Mouse (Mus musculus): ENCODE results near the gene Smc6. TPM values are rescaled to one million over a fixed set of nuclear protein-coding genes. Genes with fewer than 3 reads are reported as not detected.

Smc6 gene
- total RNA-seq, 1 experiment from 2014 or later, result 153 TPM

DNA sequence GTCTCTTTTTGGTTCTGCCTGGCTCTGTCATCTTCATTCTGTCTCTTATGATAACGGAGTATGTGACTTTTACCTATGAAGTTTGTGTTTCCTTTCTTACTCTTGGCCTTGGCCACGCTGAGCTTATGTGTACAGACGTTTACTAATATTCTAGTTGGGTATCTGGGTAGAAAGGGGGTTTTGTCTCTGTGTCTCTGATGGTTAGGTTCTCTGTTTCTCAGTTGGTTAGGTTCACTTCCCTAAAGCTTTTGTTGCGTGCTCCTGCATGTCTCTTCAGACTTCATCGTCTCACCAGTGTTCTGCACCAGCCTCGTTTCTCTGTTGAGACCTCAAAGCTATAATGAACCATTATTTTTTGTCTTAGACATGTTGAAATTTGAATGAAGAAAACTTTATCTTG, 11.5 kb downstream of the Smc6 start:
- no peak for ATAC-seq (replicated peaks; ENCODE audit: low read depth, poor library complexity, severe bottlenecking)

- ATAC-seq (replicated peaks; ENCODE audit: low read depth, poor library complexity, severe bottlenecking), result no peak
Observed at GRCm38 (mm10) chr12:11279886-11280285, 14.2 kb downstream of the Smc6 start.

DNA sequence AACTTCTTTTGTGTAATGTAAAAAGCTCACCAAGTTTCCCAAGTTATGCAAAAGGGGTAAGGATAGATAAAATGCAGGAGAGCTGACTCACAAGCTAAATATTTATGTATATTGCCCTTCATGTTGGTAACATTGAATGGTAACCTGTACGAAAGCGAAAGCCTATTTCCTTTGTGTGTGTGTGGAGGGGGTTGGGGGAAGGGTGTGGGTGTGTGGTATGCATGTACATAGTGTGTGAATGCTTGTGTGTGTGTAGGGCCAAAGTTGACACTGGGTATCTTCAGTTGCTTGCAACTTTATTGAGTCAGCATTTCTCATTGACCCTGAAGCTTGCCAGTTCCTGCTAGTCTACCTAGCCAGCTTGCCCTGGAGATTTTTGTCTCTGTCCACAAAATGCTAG, 15.9 kb downstream of the Smc6 start:
- no peak for ATAC-seq (replicated peaks; ENCODE audit: low read depth, poor library complexity, severe bottlenecking)

DNA sequence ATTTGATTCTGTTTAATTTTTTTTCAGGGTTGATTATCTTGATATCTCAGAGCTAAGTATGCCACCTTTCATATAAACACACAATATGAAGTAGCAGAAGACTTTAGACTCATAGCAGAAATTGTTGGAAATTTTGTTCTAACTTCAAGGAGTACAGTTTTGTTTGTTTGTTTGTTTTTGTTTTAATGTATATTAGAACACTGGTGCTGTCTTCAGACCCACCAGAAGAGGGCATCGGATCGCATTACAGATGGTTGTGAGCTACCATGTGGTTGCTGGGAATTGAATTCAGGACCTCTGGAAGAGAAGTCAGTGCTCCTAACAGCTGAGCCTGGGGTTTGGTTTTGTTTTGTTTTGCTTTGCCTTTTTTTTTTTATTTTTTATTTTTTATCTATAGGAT, 20.7 kb downstream of the Smc6 start:
- ATAC-seq (replicated peaks; ENCODE audit: low read depth, poor library complexity, severe bottlenecking), result no peak

DNA sequence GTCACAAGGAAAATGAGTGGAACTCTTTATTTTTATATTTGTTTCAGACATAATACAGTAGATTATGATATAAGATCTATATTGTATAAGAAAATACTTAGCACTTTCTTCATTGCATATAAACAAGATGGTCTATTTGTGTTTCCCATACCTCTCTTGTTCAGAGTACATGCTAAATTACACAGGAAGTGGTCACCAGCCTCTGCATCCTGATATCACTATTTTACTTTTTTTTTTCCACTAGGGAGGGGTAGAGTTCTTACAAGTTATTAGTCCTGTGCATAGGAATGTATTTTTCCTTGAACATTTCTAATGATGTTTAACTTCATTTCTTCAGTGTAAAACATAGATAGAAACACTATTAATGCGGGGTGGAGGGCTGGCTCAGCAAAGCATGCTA, 35.2 kb downstream of the Smc6 start:
- ATAC-seq (replicated peaks; ENCODE audit: low read depth, poor library complexity, severe bottlenecking), result peak; percentile 82

DNA sequence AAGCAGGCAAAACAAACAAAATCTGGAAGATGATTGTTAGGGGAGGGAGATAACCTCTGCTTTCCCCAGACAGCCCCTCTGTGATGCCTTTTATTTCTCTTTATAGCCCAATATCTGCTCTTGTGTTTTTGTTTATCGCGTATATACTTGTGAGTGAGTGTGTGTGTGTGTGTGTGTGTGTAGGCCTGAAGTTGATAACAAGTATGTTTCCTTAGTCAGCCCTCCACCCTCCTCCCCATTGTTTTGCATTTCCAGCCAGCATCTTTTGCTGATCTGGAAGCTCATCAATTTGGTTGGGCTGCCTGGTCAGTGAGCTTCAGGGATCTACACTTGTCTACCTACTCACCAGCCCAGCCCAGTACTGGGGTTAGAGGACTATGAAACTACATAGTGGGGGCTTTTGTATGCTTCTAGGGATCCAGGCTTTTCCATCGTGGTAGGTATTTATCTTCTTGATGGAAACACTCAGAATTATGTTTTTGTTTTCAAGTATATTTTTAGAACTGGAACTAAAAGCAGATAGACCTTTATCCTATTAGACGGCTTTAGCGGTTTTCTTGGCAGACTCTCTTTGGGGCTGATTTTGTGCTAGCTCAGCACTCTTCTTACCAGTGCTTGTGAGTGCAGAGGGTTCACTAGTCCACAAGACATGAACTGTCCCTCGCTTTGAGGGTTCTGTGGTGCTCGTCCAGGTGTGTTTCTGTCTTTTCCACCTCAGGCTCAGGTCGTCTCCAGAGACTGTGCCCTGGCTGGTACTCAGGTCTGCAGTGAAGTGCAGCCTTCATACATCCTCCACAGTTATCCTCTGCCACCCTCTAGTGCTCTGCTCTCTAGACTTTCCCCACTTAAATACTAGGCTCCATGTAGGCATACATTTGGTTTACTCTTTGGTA, 41.3 kb downstream of the Smc6 start:
- no peak for ATAC-seq (replicated peaks; ENCODE audit: low read depth, poor library complexity, severe bottlenecking)

DNA sequence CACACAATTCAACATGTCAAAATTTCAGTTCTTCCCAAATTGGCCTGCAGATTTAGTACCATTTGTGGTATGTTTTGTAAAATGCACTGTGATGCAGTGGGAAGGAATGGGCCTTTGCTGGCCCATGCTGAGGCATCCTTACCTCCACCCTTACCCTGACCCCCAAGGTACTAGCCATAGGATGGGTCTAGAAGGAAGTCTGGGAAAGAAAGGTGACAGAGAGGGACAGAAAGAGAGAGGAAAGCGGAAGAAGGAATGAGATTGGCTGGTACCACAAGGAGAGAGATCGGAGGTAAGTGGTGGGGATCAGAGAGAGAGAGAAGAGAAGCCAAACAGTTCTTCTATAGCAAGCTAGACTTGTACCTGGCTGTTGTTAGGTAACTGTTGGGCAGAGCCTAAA, 45.4 kb downstream of the Smc6 start:
- ATAC-seq (replicated peaks; ENCODE audit: low read depth, poor library complexity, severe bottlenecking), result no peak

DNA sequence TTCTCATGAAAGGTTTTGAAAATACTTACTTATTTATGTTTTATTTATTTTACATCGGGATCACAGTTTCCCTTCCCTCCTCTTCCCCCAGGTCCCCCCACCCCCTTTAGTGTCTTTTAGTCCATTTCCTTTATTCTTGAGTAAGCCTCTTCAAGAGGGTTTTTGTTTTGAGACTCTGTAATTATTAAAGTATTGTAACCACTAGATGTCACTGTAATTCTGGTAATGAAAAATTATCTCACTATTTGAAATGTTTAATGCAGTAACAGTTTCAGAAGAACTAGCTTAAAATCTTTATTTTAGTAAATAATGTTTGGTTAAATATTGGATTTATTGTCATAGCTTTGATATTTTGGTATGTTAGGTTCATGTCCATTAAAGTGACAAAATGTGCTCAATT, 48.2 kb downstream of the Smc6 start:
- no peak for ATAC-seq (replicated peaks; ENCODE audit: low read depth, poor library complexity, severe bottlenecking)

DNA sequence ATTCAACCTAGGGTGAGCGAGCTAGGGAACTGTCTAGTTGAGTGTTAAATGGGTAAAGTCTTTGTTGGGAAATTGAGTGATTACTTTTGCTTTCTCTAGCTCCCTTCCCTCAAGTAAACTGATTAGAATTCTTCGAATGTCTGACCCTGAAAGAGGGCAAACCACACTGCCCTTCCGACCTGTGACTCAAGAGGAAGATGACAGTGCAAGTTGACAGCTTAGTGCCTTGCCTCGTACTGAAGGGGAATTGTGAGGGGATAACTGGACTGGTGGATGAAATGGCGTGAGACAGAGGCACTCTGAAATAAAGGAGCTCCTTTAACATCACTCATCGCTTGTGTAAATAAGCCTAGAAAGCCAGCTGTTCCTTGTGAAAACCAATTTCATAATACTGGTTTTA, 52.0 kb downstream of the Smc6 start:
- ATAC-seq (replicated peaks; ENCODE audit: low read depth, poor library complexity, severe bottlenecking), result peak; percentile 66

GRCm38 (mm10) chr12:11324480-11324879, 58.8 kb downstream of the Smc6 start:
- ATAC-seq (replicated peaks; ENCODE audit: low read depth, poor library complexity, severe bottlenecking), result no peak

DNA sequence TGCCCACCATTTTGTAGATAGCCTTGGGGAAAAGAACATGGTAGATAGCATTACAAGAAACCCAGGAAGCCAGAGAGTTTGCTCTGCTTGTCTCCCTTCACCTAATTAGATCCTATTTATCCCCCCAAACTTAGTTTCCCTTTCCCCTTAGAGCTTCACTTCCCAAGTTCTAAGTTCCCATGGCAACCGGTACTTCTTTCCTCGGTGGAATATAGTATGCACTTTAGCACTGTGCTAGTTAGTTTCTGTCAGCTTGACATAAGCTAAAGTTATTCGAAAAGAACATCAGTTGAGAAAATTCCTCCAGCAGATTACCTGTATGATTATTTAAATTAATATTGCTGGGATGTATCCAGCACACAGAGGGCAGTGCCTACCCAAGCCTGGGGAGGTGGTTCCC, 60.8 kb downstream of the Smc6 start:
- no peak for ATAC-seq (replicated peaks; ENCODE audit: low read depth, poor library complexity, severe bottlenecking)

GRCm38 (mm10) chr12:11336845-11337244, 71.2 kb downstream of the Smc6 start:
- ATAC-seq (replicated peaks; ENCODE audit: low read depth, poor library complexity, severe bottlenecking), result peak; percentile 87

- ATAC-seq (replicated peaks; ENCODE audit: low read depth, poor library complexity, severe bottlenecking), result peak; percentile 54
Observed at GRCm38 (mm10) chr12:11338251-11338650, 72.6 kb downstream of the Smc6 start.

DNA sequence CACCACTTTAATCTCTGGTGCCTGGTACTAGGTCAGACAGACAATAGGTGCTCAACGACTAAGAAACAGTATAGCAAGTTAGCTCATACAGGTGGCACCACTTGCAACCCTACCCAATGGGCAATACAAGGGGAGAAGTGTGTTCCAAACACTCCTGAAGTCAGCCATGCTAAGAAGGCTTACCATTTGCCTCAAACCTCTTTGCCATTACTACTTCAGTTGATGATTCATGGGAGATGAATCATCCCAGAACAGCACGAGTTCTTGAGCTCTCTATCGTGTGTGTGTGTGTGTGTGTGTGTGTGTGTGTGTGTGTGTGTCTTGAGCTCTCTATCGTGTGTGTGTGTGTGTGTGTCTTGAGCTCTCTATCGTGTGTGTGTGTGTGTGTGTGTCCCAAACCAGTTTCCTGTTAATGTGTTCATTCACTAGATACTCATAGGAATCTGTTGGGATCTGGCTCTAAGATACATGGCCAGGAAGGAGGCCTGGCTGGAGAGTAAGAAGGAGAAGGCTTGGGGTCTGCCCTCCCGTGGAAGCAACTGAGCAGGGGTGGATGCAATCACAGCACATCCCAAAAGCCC, 76.4 kb downstream of the Smc6 start:
- no peak for ATAC-seq (replicated peaks; ENCODE audit: low read depth, poor library complexity, severe bottlenecking)

DNA sequence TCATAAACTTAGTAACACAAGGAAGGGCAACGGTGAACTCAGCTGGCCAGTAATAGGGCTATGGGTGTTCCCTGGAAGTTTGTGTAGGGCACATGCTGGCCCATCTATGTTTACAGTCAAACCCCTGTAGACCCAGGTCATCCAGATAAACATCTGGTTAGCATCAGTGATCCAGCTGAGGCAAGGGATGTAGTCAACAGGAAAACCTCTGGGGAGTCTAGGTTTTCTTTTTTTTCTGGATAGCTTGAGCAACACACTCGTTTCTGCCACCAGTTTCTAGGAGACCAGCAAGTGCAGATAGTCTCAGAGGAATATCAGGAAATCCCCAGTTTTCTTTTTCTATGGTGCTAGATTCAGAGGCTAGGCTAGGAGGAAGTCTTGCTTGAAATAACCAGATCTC, 80.3 kb downstream of the Smc6 start:
- ATAC-seq (replicated peaks; ENCODE audit: low read depth, poor library complexity, severe bottlenecking), result no peak

GRCm38 (mm10) chr12:11348423-11348822, 82.7 kb downstream of the Smc6 start:
- ATAC-seq (replicated peaks; ENCODE audit: low read depth, poor library complexity, severe bottlenecking), result no peak

- no peak for ATAC-seq (replicated peaks; ENCODE audit: low read depth, poor library complexity, severe bottlenecking)
Observed at GRCm38 (mm10) chr12:11349870-11350269, 84.2 kb downstream of the Smc6 start.

DNA sequence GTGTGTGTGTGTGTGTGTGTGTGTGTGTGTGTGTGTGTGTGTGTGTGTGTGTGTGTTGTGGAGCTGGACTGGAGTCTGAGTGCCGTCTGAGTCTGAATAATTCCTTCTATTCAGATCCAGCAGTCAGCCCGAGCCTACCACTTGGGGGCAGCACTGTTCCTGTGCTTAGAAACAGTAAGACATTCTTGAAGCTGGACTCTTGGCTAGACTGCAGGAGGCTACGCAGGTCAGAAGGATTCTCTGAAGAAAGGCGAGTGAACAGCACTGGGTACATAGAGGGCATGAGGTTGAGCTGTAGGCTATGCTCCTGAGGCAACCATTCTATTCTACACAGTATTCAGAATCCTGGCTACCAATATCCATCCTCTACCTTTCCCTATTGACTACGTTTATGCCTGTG, 85.2 kb downstream of the Smc6 start:
- ATAC-seq (replicated peaks; ENCODE audit: low read depth, poor library complexity, severe bottlenecking), result peak; percentile 80

DNA sequence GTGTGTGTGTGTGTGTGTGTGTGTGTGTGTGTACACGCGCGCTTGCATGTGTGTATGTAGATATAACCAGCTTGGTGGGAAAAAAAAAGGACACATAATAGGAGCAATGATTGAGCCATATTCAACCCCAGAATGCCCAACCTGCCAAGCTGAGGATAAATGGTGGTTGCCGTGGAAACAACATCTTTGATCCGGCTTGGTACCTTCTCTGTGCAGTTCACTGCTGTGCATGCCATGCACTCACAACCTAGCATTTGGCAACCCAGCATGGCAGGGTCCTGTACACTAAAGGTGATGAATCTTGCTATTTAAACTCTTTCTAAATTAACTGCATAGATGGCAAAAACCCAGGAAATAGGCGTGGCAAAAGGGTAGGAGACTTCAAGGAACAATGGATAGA, 96.7 kb downstream of the Smc6 start:
- ATAC-seq (replicated peaks; ENCODE audit: low read depth, poor library complexity, severe bottlenecking), result no peak

- ATAC-seq (replicated peaks; ENCODE audit: low read depth, poor library complexity, severe bottlenecking), result no peak
Observed at GRCm38 (mm10) chr12:11364870-11365269, 99.2 kb downstream of the Smc6 start.

GRCm38 (mm10) chr12:11367099-11367765, 101.5 kb downstream of the Smc6 start:
- no peak for ATAC-seq (replicated peaks; ENCODE audit: low read depth, poor library complexity, severe bottlenecking)

Measured in common myeloid progenitor, adult 5-6 weeks (primary cell).